Mouse (Mus musculus): ENCODE data around the gene N4bp2. TPM values are rescaled to one million over a fixed set of nuclear protein-coding genes. Genes with fewer than 3 reads are reported as not detected.

Gene N4bp2
- polyA plus RNA-seq (2014; fragmentation: Illumina TruSeq; extraction: RNeasy Lipid Tissue Mini Kit (QIAGEN cat#74804)), result 41.7 TPM

GRCm38 (mm10) chr5:65763088-65763915, at the start of gene N4bp2:
Gene N4bp2 (plus strand): TSS chr5:65763521.

GRCm38 (mm10) chr5:65861154-65861944, 98.0 kb downstream of the N4bp2 start, which contains the start of gene Rhoh:
Gene Rhoh (plus strand): TSS chr5:65861213.

Other genes with a start within 250 kb of the N4bp2 start
- gene Smim14, start 226.3 kb upstream of the N4bp2 start, polyA plus RNA-seq (2014; fragmentation: Illumina TruSeq; extraction: RNeasy Lipid Tissue Mini Kit (QIAGEN cat#74804)), result 281 TPM
- 129 TPM for gene Ube2k, start 226.3 kb upstream of the N4bp2 start, polyA plus RNA-seq (2014; fragmentation: Illumina TruSeq; extraction: RNeasy Lipid Tissue Mini Kit (QIAGEN cat#74804))
- gene Pds5a, start 65.2 kb upstream of the N4bp2 start, polyA plus RNA-seq (2014; fragmentation: Illumina TruSeq; extraction: RNeasy Lipid Tissue Mini Kit (QIAGEN cat#74804)), result 261 TPM
- 1.4 TPM for gene Rhoh, start 97.7 kb downstream of the N4bp2 start, polyA plus RNA-seq (2014; fragmentation: Illumina TruSeq; extraction: RNeasy Lipid Tissue Mini Kit (QIAGEN cat#74804))
- not detected for gene Chrna9, start 171.4 kb downstream of the N4bp2 start, polyA plus RNA-seq (2014; fragmentation: Illumina TruSeq; extraction: RNeasy Lipid Tissue Mini Kit (QIAGEN cat#74804))
- gene 9130230L23Rik, start 240.8 kb downstream of the N4bp2 start, polyA plus RNA-seq (2014; fragmentation: Illumina TruSeq; extraction: RNeasy Lipid Tissue Mini Kit (QIAGEN cat#74804)), result not detected

Data from ovary, adult 10 weeks (tissue).